Mouse (Mus musculus) embryonic facial prominence, embryonic 13.5 days (tissue): ENCODE results near the gene Taf10. TPM values are rescaled to one million over a fixed set of nuclear protein-coding genes. Genes with fewer than 3 reads are reported as not detected.

ENCODE experiments used
- ATAC-seq: fragments of 200-750 bp; cut with Nextera tagmentation; 2 replicates; pipeline ENCODE4 v1.8.0; 2017; ENCODE audit warnings: low read depth; ENCODE audit not compliant: insufficient number of reproducible peaks, insufficient read depth, low FRiP score, low TSS enrichment
- H3K27ac ChIP-seq: fragments of 300-500 bp; sonication (generic); 2 replicates; pipeline ENCODE4 v1.5.1; 2015; ENCODE audit warnings: moderate library complexity, mild to moderate bottlenecking, inconsistent platforms
- H3K27me3 ChIP-seq: fragments of 300-500 bp; sonication (generic); 2 replicates; pipeline ENCODE4 v1.6.1; 2015; ENCODE audit warnings: mild to moderate bottlenecking, inconsistent platforms
- H3K36me3 ChIP-seq: fragments of 300-500 bp; sonication (generic); 2 replicates; pipeline ENCODE4 v1.6.1; 2015; ENCODE audit warnings: mild to moderate bottlenecking, inconsistent platforms
- H3K4me1 ChIP-seq: fragments of 300-500 bp; sonication (generic); 2 replicates; pipeline ENCODE4 v1.6.1; 2015; ENCODE audit warnings: inconsistent platforms
- H3K4me2 ChIP-seq: fragments of 300-500 bp; sonication (generic); 2 replicates; pipeline ENCODE4 v1.6.1; 2015; ENCODE audit warnings: moderate library complexity, mild to moderate bottlenecking, inconsistent platforms
- H3K4me3 ChIP-seq: fragments of 300-500 bp; sonication (generic); 2 replicates; pipeline ENCODE4 v1.5.1; 2015; ENCODE audit warnings: mild to moderate bottlenecking, inconsistent platforms
- H3K9ac ChIP-seq: fragments of 300-500 bp; sonication (generic); 2 replicates; pipeline ENCODE4 v1.6.1; 2015; ENCODE audit warnings: mild to moderate bottlenecking, inconsistent platforms
- H3K9me3 ChIP-seq: fragments of 300-500 bp; sonication (generic); 2 replicates; pipeline ENCODE4 v1.6.1; 2016; ENCODE audit warnings: inconsistent platforms
- WGBS: fragments of 180-500 bp; shearing (Covaris S2); methylation state at CpG from one replicate; pipeline ENCODE4 v1.1.7; 2015; ENCODE audit warnings: mixed read lengths; 5-methylcytosine and 5-hydroxymethylcytosine counted together
- polyA plus RNA-seq: library from polyadenylated mRNA; unstranded; fragments of >200 nt; fragmentation: Nextera tagmentation; extraction: Ambion mirVana; gene quantifications from 2 replicates; pipeline ENCODE4 v1.2.1, GENCODE M21; 2015

Taf10 gene
- 126 and 137 TPM in 2 replicates for polyA plus RNA-seq

- H3K4me1 ChIP-seq, result peaks cover 15% of the 10 kb centered on the region
- no peaks in the 10 kb centered on the region for H3K27me3 ChIP-seq
- peaks cover 61% of the 10 kb centered on the region for H3K36me3 ChIP-seq
- WGBS, result under 1% methylated on average over 67 of the region's 67 CpGs
- H3K4me2 ChIP-seq, result peak within 1 kb of the TSS; percentile 85
- H3K9ac ChIP-seq, result peak within 1 kb of the TSS; percentile 96
- H3K9me3 ChIP-seq, result no peaks in the 10 kb centered on the region
- peak within 1 kb of the TSS; percentile 80 for H3K27ac ChIP-seq
- ATAC-seq, result peak; percentile 96
- peak within 1 kb of the TSS; percentile 95 for H3K4me3 ChIP-seq
Observed at GRCm38 (mm10) chr7:105743926-105744590, at the start of gene Taf10. Gene Taf10, minus strand, starts transcription at chr7:105744361.

- H3K4me3 ChIP-seq, result no peak overlapping the region
- H3K9me3 ChIP-seq, result no peaks in the 10 kb centered on the region
- no peak for ATAC-seq
- H3K36me3 ChIP-seq, result no peaks in the 10 kb centered on the region
- WGBS, result 80% methylated on average over 7 of the region's 7 CpGs
- H3K27ac ChIP-seq, result no peak overlapping the region
- H3K27me3 ChIP-seq, result no peaks in the 10 kb centered on the region
- no peak overlapping the region for H3K9ac ChIP-seq
- H3K4me2 ChIP-seq, result no peak overlapping the region
- peaks cover 3% of the 10 kb centered on the region; the same call in 1 of the 2 replicates for H3K4me1 ChIP-seq
Observed at GRCm38 (mm10) chr7:105793701-105794100, 49.5 kb upstream of the Taf10 start.

GRCm38 (mm10) chr7:105791147-105791546 lies 47.0 kb upstream of the Taf10 start:
- Histone ChIP-seq H3K27me3 (no peaks in the 10 kb centered on the region), H3K4me2 (no peak overlapping the region), H3K9ac (no peak overlapping the region), H3K9me3 (no peaks in the 10 kb centered on the region), H3K36me3 (no peaks in the 10 kb centered on the region), H3K27ac (no peak overlapping the region), H3K4me3 (no peak overlapping the region), H3K4me1 (peaks cover 15% of the 10 kb centered on the region)
- no peak for ATAC-seq
- WGBS, result 78% methylated on average over 1 of the region's 1 CpGs

GRCm38 (mm10) chr7:105787285-105788140 lies 43.4 kb upstream of the Taf10 start, which contains the start of gene Dchs1:
Gene Dchs1, minus strand, starts transcription at chr7:105787654.
- Histone ChIP-seq H3K27me3 (no peaks in the 10 kb centered on the region), H3K4me1 (peaks cover 51% of the 10 kb centered on the region), H3K27ac (peak within 1 kb of the TSS; percentile 91), H3K36me3 (peaks cover 8% of the 10 kb centered on the region), H3K9ac (peak within 1 kb of the TSS; percentile 98), H3K4me3 (peak within 1 kb of the TSS; percentile 75), H3K4me2 (peak within 1 kb of the TSS; percentile 85), H3K9me3 (no peaks in the 10 kb centered on the region)
- peak; percentile 82 for ATAC-seq
- WGBS, result under 1% methylated on average over 58 of the region's 97 CpGs

GRCm38 (mm10) chr7:105786506-105787284 lies 42.5 kb upstream of the Taf10 start:
- Histone ChIP-seq H3K9ac (peak overlapping the region; percentile 98), H3K27ac (peak overlapping the region; percentile 91), H3K4me1 (peaks cover 52% of the 10 kb centered on the region), H3K27me3 (no peaks in the 10 kb centered on the region), H3K36me3 (peaks cover 16% of the 10 kb centered on the region), H3K4me3 (peak overlapping the region; percentile 75), H3K4me2 (peak overlapping the region; percentile 85), H3K9me3 (no peaks in the 10 kb centered on the region)
- 3% methylated on average over 20 of the region's 20 CpGs for WGBS
- peak; percentile 49; the same call in 1 of the 2 replicates for ATAC-seq

GRCm38 (mm10) chr7:105784556-105784955 lies 40.4 kb upstream of the Taf10 start:
- H3K27ac ChIP-seq, result no peak overlapping the region
- H3K4me3 ChIP-seq, result peak overlapping the region; percentile 75
- H3K4me2 ChIP-seq, result peak overlapping the region; percentile 85
- H3K9ac ChIP-seq, result peak overlapping the region; percentile 55
- 17% methylated on average over 4 of the region's 4 CpGs for WGBS
- H3K9me3 ChIP-seq, result no peaks in the 10 kb centered on the region
- ATAC-seq, result no peak
- no peaks in the 10 kb centered on the region for H3K27me3 ChIP-seq
- peaks cover 35% of the 10 kb centered on the region for H3K36me3 ChIP-seq
- peaks cover 68% of the 10 kb centered on the region for H3K4me1 ChIP-seq

- Histone ChIP-seq H3K9me3 (no peaks in the 10 kb centered on the region), H3K4me2 (peak overlapping the region; percentile 85), H3K27me3 (no peaks in the 10 kb centered on the region), H3K9ac (0 out of 2 replicates have a peak overlapping the region, but pooled peaks have one; percentile 55), H3K4me1 (peaks cover 73% of the 10 kb centered on the region), H3K4me3 (0 out of 2 replicates have a peak overlapping the region, but pooled peaks have one; percentile 75), H3K27ac (no peak overlapping the region), H3K36me3 (peaks cover 35% of the 10 kb centered on the region)
- 27% methylated on average over 4 of the region's 4 CpGs for WGBS
- ATAC-seq, result no peak
Observed at GRCm38 (mm10) chr7:105783861-105784260, 39.7 kb upstream of the Taf10 start.

GRCm38 (mm10) chr7:105778553-105779265 lies 34.5 kb upstream of the Taf10 start:
- H3K36me3 ChIP-seq, result peaks cover 47% of the 10 kb centered on the region
- peak; percentile 91 for ATAC-seq
- 12% methylated on average over 4 of the region's 4 CpGs for WGBS
- peaks cover 83% of the 10 kb centered on the region for H3K4me1 ChIP-seq
- peak overlapping the region; percentile 43 for H3K4me3 ChIP-seq
- H3K9me3 ChIP-seq, result no peaks in the 10 kb centered on the region
- peak overlapping the region; percentile 98 for H3K27ac ChIP-seq
- peak overlapping the region; percentile 66 for H3K9ac ChIP-seq
- no peaks in the 10 kb centered on the region for H3K27me3 ChIP-seq
- H3K4me2 ChIP-seq, result peak overlapping the region; percentile 66

- peaks cover 50% of the 10 kb centered on the region for H3K36me3 ChIP-seq
- peak overlapping the region; percentile 66 for H3K4me2 ChIP-seq
- H3K4me3 ChIP-seq, result peak overlapping the region; percentile 43
- ATAC-seq, result peak; percentile 88
- WGBS, result 18% methylated on average over 13 of the region's 13 CpGs
- peak overlapping the region; percentile 98 for H3K27ac ChIP-seq
- no peaks in the 10 kb centered on the region for H3K9me3 ChIP-seq
- peak overlapping the region; percentile 66 for H3K9ac ChIP-seq
- H3K4me1 ChIP-seq, result peaks cover 81% of the 10 kb centered on the region
- no peaks in the 10 kb centered on the region for H3K27me3 ChIP-seq
Observed at GRCm38 (mm10) chr7:105777797-105778552, 33.8 kb upstream of the Taf10 start.

- Histone ChIP-seq H3K27me3 (no peaks in the 10 kb centered on the region), H3K9ac (peak overlapping the region; percentile 66), H3K4me1 (peaks cover 78% of the 10 kb centered on the region), H3K4me3 (peak overlapping the region; percentile 43), H3K36me3 (peaks cover 53% of the 10 kb centered on the region), H3K4me2 (peak overlapping the region; percentile 66), H3K9me3 (no peaks in the 10 kb centered on the region), H3K27ac (peak overlapping the region; percentile 98)
- WGBS, result 79% methylated on average over 1 of the region's 1 CpGs
- ATAC-seq, result no peak
Observed at GRCm38 (mm10) chr7:105777316-105777715, 33.2 kb upstream of the Taf10 start.
